Mouse (Mus musculus): ENCODE data around the gene Pard3b.

DNA sequence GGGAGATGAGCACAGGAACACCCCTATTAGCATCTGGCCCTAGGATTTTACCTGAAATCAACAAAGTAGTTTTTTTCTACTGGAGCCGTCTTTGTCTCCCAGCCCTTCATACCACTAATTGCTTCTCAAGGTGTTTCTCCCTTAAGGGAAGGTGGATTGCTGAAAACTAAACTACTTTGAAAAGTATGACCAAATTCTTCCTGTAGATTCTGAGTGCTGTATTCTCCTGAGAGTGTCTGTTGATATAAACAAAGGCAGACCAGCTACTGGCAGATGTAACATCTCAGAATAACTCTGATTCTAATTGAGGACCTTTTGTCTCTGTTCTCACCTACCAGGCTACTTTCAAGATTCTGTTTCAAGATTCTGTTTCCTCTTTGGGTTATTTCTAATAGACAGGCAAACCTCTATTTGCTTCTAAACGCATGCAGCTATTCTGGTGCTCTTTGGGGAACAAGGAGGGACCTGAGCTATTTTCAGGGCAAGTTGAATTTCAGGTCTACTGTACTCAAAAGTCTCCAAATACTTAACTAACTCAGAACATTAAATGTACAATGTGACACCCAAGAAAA lies 563.1 kb downstream of the Pard3b start:
- TF ChIP-seq POLR2A (IDR thresholded peaks at IDR 0.05; ENCODE audit: low read depth, low read length) (no peak), CTCF (conservative IDR thresholded peaks at IDR 0.05; ENCODE audit: insufficient read depth, insufficient read length, low read depth, low read length) (no peak)

All from kidney, adult 2 months (tissue).